Mouse (Mus musculus) midbrain, embryonic 14.5 days (tissue): ENCODE data around the gene Nfkbib. TPM values are rescaled to one million over a fixed set of nuclear protein-coding genes. Genes with fewer than 3 reads are reported as not detected.
A peak's percentile ranks its signal among the peaks of the same experiment; 100 is the strongest.

Source experiments
- ATAC-seq: fragments of 200-750 bp; cut with Nextera tagmentation; 2 replicates; pipeline ENCODE4 v1.8.0; 2017; ENCODE audit warnings: moderate number of reproducible peaks, moderate library complexity; ENCODE audit not compliant: low FRiP score, low TSS enrichment
- DNase-seq: peaks from one replicate; pipeline ENCODE4 v3.0.0-alpha.2; 2015
- H3K27ac ChIP-seq: fragments of 300-500 bp; sonication (generic); replicated peaks from 2 replicates; pipeline ENCODE4 v1.5.1; 2014; ENCODE audit warnings: mild to moderate bottlenecking, low read depth, low read length, moderate library complexity
- H3K27me3 ChIP-seq: fragments of 300-500 bp; sonication (generic); 2 replicates; pipeline ENCODE4 v1.6.1; 2014; ENCODE audit warnings: low read length, control low read depth, mixed read lengths; ENCODE audit not compliant: control insufficient read depth, insufficient read depth
- H3K36me3 ChIP-seq: fragments of 300-500 bp; sonication (generic); 2 replicates; pipeline ENCODE4 v1.6.1; 2014; ENCODE audit warnings: low read length, control low read depth; ENCODE audit not compliant: control insufficient read depth, insufficient read depth
- H3K4me1 ChIP-seq: fragments of 300-500 bp; sonication (generic); 2 replicates; pipeline ENCODE4 v1.6.1; 2014; ENCODE audit warnings: mild to moderate bottlenecking, antibody characterized with exemption, low read length, control low read depth; ENCODE audit not compliant: control insufficient read depth, insufficient read depth
- H3K4me2 ChIP-seq: fragments of 300-500 bp; sonication (generic); 2 replicates; pipeline ENCODE4 v1.6.1; 2014; ENCODE audit warnings: mild to moderate bottlenecking, low read length, moderate library complexity
- H3K4me3 ChIP-seq: fragments of 300-500 bp; sonication (generic); replicated peaks from 2 replicates; pipeline ENCODE4 v1.5.1; 2014; ENCODE audit warnings: low read depth, low read length
- H3K9ac ChIP-seq: fragments of 300-500 bp; sonication (generic); replicated peaks from 2 replicates; pipeline ENCODE4 v1.6.1; 2014; ENCODE audit warnings: mild to moderate bottlenecking, low read length, moderate library complexity
- H3K9me3 ChIP-seq: fragments of 300-500 bp; sonication (generic); 2 replicates; pipeline ENCODE4 v1.6.1; 2016; ENCODE audit warnings: low read length, control low read depth, mixed read lengths; ENCODE audit not compliant: control insufficient read depth
- WGBS: fragments of 180-500 bp; shearing (Covaris S2); extraction: QIAGEN DNeasy Blood & Tissue Kit; methylation state at CpG from one replicate; pipeline ENCODE4 v1.1.7; 2014; 5-methylcytosine and 5-hydroxymethylcytosine counted together
- polyA plus RNA-seq: library from polyadenylated mRNA; unstranded; fragments of >200 nt; fragmentation: Nextera tagmentation; extraction: Ambion mirVana; gene quantifications from 2 replicates; pipeline ENCODE4 v1.2.1, GENCODE M21; 2014

Gene Nfkbib
- polyA plus RNA-seq, 1 experiment from 2014 or later: 55.9 TPM

DNA sequence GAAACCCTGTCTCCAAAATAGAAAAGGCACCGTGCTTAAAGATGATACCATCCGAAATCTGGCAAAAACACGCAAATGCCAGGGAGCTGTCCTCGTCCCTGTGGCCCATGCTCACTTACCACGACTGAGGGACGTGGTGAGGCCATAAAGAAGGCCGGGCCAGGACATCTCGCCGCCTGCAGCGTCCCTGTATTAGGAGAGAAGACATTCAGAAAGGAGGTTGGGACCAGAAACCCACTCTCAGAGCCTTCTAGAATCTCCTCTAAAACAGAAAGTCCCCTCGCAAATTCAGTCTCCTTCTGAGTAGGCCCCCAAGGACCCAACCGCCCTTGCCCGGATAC, 26.0 kb downstream of the Nfkbib start:
- Histone ChIP-seq H3K4me3 (peak overlapping the region; percentile 75), H3K36me3 (peaks cover 21% of the 10 kb centered on the region; the same call in 1 of the 2 replicates), H3K9me3 (no peaks in the 10 kb centered on the region), H3K27me3 (no peaks in the 10 kb centered on the region), H3K4me1 (peaks cover 10% of the 10 kb centered on the region), H3K9ac (peak overlapping the region; percentile 73), H3K4me2 (peak overlapping the region; percentile 69), H3K27ac (peak overlapping the region; percentile 80)
- ATAC-seq (peak; percentile 12; the same call in 1 of the 2 replicates), DNase-seq (no peak)
- WGBS: 2% methylated on average over 13 of the region's 13 CpGs

- Histone ChIP-seq H3K9me3 (no peaks in the 10 kb centered on the region), H3K27me3 (no peaks in the 10 kb centered on the region), H3K4me2 (peak overlapping the region; percentile 69), H3K36me3 (peaks cover 19% of the 10 kb centered on the region; the same call in 1 of the 2 replicates), H3K4me3 (peak overlapping the region; percentile 75), H3K9ac (peak overlapping the region; percentile 73), H3K27ac (no peak overlapping the region), H3K4me1 (peaks cover 10% of the 10 kb centered on the region)
- DNase-seq (no peak), ATAC-seq (no peak)
- 43% methylated on average over 9 of the region's 9 CpGs for WGBS
Observed at GRCm38 (mm10) chr7:28740949-28741348, 26.4 kb downstream of the Nfkbib start.

GRCm38 (mm10) chr7:28739829-28740228, 27.5 kb downstream of the Nfkbib start:
- Histone ChIP-seq H3K27ac (no peak overlapping the region), H3K9me3 (no peaks in the 10 kb centered on the region), H3K27me3 (no peaks in the 10 kb centered on the region), H3K4me2 (no peak overlapping the region), H3K4me3 (no peak overlapping the region), H3K9ac (no peak overlapping the region), H3K4me1 (peaks cover 10% of the 10 kb centered on the region), H3K36me3 (0 out of 2 replicates have a peak, but pooled peaks cover 9% of the 10 kb centered on the region)
- 95% methylated on average over 21 of the region's 21 CpGs for WGBS
- DNase-seq (no peak), ATAC-seq (no peak)

DNA sequence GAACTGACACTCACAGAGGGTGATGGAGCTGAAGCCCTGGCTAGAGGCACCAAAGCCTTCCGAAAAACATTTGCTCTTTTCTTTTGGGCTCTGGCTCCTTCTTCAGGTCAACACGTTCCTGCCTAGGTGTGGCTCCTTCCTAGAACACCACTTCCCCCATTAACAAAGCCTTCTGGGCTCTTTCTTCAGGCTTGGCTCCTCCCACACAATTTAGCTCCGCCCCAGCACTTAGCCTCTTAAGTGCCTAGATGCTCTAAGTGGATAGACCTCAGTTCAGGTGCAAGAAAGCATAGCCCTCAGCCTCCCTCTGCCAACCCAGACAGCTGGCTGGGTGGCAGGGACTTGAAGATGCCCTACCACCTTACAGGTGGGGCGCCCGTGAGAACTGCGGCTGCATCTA, 31.6 kb downstream of the Nfkbib start:
- Histone ChIP-seq H3K4me2 (no peak overlapping the region), H3K27ac (no peak overlapping the region), H3K4me1 (peaks cover 6% of the 10 kb centered on the region), H3K36me3 (0 out of 2 replicates have a peak, but pooled peaks cover 5% of the 10 kb centered on the region), H3K27me3 (0 out of 2 replicates have a peak, but pooled peaks cover 6% of the 10 kb centered on the region), H3K4me3 (no peak overlapping the region), H3K9me3 (0 out of 2 replicates have a peak, but pooled peaks cover 3% of the 10 kb centered on the region), H3K9ac (no peak overlapping the region)
- ATAC-seq: no peak
- DNase-seq: no peak
- WGBS: 83% methylated on average over 6 of the region's 6 CpGs

DNA sequence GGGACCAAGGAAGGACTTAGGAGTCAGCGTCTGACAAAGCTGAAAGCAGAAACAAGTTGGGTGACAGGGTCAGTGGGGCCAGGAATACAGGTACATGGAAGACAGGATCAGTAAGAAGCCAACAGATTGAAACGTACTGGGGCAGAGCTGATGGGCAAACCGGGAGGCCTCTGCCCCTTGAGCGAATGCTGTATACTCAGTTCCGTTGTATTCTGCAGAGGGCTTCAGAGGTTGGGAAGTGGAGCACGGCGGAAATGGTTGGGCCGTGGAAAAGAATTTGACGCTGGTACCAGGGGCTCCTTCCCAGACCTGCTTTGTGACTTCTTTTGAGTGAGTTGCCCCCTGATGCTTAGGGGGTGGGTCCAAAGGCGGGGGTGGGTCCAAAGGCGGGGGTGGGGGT, 34.1 kb downstream of the Nfkbib start:
- no peak for DNase-seq
- peak overlapping the region; percentile 39 for H3K4me3 ChIP-seq
- H3K36me3 ChIP-seq: 0 out of 2 replicates have a peak, but pooled peaks cover 5% of the 10 kb centered on the region
- 0 out of 2 replicates have a peak, but pooled peaks cover 6% of the 10 kb centered on the region for H3K27me3 ChIP-seq
- H3K27ac ChIP-seq: no peak overlapping the region
- no peak overlapping the region for H3K9ac ChIP-seq
- no peak for ATAC-seq
- peak overlapping the region; percentile 62 for H3K4me2 ChIP-seq
- WGBS: 5% methylated on average over 11 of the region's 11 CpGs
- H3K4me1 ChIP-seq: peaks cover 6% of the 10 kb centered on the region; the same call in 1 of the 2 replicates
- 0 out of 2 replicates have a peak, but pooled peaks cover 3% of the 10 kb centered on the region for H3K9me3 ChIP-seq

DNA sequence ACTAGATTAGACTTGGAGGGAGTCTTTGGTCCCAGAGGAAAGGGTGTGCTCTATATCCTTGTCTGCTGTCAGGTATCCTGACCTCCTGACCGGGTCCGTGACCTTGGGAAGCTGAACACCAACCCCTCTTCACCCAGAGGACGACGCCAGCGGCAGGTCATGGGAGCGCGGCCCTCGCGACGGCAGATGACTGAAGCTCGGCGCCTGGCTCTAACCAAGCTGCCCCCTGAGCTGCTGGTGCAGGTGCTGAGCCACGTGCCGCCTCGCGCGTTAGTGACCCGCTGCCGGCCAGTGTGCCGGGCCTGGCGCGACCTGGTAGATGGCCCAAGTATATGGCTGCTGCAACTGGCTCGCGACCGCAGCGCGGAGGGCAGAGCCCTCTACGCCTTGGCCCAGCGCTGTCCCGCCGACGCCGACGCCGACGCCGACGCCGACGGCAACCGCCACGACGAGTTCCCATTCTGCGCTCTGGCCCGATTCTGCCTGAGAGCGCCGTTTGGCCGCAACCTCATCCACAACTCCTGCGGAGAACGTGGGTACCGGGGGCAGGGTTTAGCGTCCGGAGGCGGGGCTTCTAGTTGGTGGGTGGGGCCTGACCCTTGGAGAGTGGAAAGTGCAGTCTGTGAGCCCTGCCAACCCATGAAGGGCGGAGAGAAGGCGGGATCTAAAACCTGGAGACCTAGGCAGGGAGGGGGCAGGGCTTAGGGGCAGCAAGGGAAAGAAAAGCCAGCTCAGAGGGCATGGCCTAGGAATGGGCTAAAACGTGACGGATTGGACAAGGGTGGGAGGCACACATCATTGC, 34.8 kb downstream of the Nfkbib start:
- Histone ChIP-seq H3K4me3 (peak overlapping the region; percentile 39), H3K4me2 (peak overlapping the region; percentile 62), H3K27me3 (0 out of 2 replicates have a peak, but pooled peaks cover 6% of the 10 kb centered on the region), H3K36me3 (0 out of 2 replicates have a peak, but pooled peaks cover 5% of the 10 kb centered on the region), H3K9ac (peak overlapping the region; percentile 37; the same call in 1 of the 2 replicates), H3K4me1 (peaks cover 6% of the 10 kb centered on the region; the same call in 1 of the 2 replicates), H3K9me3 (0 out of 2 replicates have a peak, but pooled peaks cover 3% of the 10 kb centered on the region), H3K27ac (no peak overlapping the region)
- peak; percentile 79 for ATAC-seq
- peak; percentile 79 for DNase-seq
- WGBS: 2% methylated on average over 58 of the region's 58 CpGs

- Histone ChIP-seq H3K9me3 (0 out of 2 replicates have a peak, but pooled peaks cover 3% of the 10 kb centered on the region), H3K4me2 (no peak overlapping the region), H3K27me3 (0 out of 2 replicates have a peak, but pooled peaks cover under 1% of the 10 kb centered on the region), H3K4me3 (no peak overlapping the region), H3K9ac (no peak overlapping the region), H3K4me1 (peaks cover 1% of the 10 kb centered on the region; the same call in 1 of the 2 replicates), H3K27ac (no peak overlapping the region), H3K36me3 (no peaks in the 10 kb centered on the region)
- DNase-seq: peak; percentile 39
- no peak for ATAC-seq
- 54% methylated on average over 10 of the region's 10 CpGs for WGBS
Observed at GRCm38 (mm10) chr7:28727649-28728340, 39.5 kb downstream of the Nfkbib start.

DNA sequence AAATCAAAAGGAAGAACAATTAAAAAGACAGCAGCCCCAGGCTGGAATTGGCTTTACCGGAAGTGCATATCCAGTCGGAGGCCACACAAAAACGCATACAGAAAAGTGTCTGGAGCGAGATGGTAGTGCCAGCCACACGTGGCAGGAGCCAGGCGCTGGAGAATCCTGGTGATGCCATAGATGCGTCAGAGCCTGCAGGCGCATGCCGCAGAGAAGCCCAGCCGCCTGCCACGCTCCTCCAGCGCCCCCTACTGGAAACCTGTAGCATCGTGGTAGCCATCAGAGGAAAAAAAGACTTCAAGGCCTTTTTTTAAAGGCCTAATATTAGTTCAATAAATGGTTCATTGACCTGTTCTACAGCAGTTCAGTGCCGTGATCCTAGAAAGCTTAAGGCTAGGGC, 40.7 kb downstream of the Nfkbib start:
- no peak overlapping the region for H3K27ac ChIP-seq
- ATAC-seq (no peak), DNase-seq (peak; percentile 88)
- H3K36me3 ChIP-seq: no peaks in the 10 kb centered on the region
- H3K4me2 ChIP-seq: 0 out of 2 replicates have a peak overlapping the region, but pooled peaks have one; percentile 18
- no peaks in the 10 kb centered on the region for H3K4me1 ChIP-seq
- no peaks in the 10 kb centered on the region for H3K27me3 ChIP-seq
- H3K4me3 ChIP-seq: no peak overlapping the region
- 0 out of 2 replicates have a peak, but pooled peaks cover 3% of the 10 kb centered on the region for H3K9me3 ChIP-seq
- no peak overlapping the region for H3K9ac ChIP-seq
- 8% methylated on average over 14 of the region's 14 CpGs for WGBS
